Mouse (Mus musculus) bone marrow macrophage, adult 2 months (primary cell): ENCODE data around the gene Galc.

ENCODE experiments used
- CTCF ChIP-seq: IDR thresholded peaks from 2 replicates; pipeline ENCODE4 v1.5.1; 2012; ENCODE audit warnings: low read depth, mild to moderate bottlenecking, low read length, moderate library complexity
- POLR2A ChIP-seq: IDR thresholded peaks from 2 replicates; pipeline ENCODE4 v1.6.1; 2012; ENCODE audit warnings: mild to moderate bottlenecking, low read depth, low read length, borderline replicate concordance

GRCm38 (mm10) chr12:98161901-98162300 lies 97.4 kb downstream of the Galc start:
- TF ChIP-seq CTCF (no peak), POLR2A (no peak)
